ENCODE assay signal across 13 mouse cellular contexts in genomic region chr2:116053931-116054330, GRCm38 (mm10). TPM values are rescaled to one million over a fixed set of nuclear protein-coding genes. Genes with fewer than 3 reads are reported as not detected.
A peak's percentile ranks its signal among the peaks of the same experiment; 100 is the strongest.
DNase-seq lines count a peak whose midpoint lies in the region; ATAC-seq lines count a peak whose summit lies in the region.
"Had no signal": no experiment of that assay in that cellular context is flagged by ENCODE, and none has a peak within 500 bp of the region (broad histone marks: within the 10 kb centered on the region; RNA-seq: fewer than 3 reads in every experiment).

No protein-coding gene starts in this region.

- no peak for ATAC-seq in kidney, embryonic 14.5 days (ENCODE audit: low FRiP score, low TSS enrichment)
- no peak for ATAC-seq in forebrain, embryonic 14.5 days
- no peak for ATAC-seq in hindbrain, embryonic 15.5 days (ENCODE audit: low FRiP score, low read depth)
- ATAC-seq in neural tube, embryonic 14.5 days (ENCODE audit: low read depth), result no peak

- H3K9me3 ChIP-seq in kidney, embryonic 14.5 days (ENCODE audit: control insufficient read depth, low read length), result no peaks in the 10 kb centered on the region
- H3K9me3 ChIP-seq in forebrain, embryonic 14.5 days (replicated peaks; ENCODE audit: control insufficient read depth, low read length), result no peaks in the 10 kb centered on the region
- no peaks in the 10 kb centered on the region for H3K9me3 ChIP-seq in hindbrain, embryonic 15.5 days
- no peaks in the 10 kb centered on the region for H3K9me3 ChIP-seq in neural tube, embryonic 14.5 days (ENCODE audit: control insufficient read depth, low read length)
- H3K9me3 ChIP-seq: limb, embryonic 13.5 days had no signal

- H3K27ac ChIP-seq in kidney, embryonic 14.5 days (ENCODE audit: low read depth, low read length), result 0 out of 2 replicates have a peak overlapping the region, but pooled peaks have one; percentile 6
- H3K27ac ChIP-seq in forebrain, embryonic 14.5 days (ENCODE audit: low read depth, low read length), result peak overlapping the region; percentile 17; the same call in 1 of the 2 replicates
- peak overlapping the region; percentile 23; the same call in 1 of the 2 replicates for H3K27ac ChIP-seq in hindbrain, embryonic 15.5 days (replicated peaks)
- no peak overlapping the region for H3K27ac ChIP-seq in neural tube, embryonic 14.5 days (ENCODE audit: low read depth, low read length)
- H3K27ac ChIP-seq: limb, embryonic 13.5 days had no signal

- no peaks in the 10 kb centered on the region for H3K27me3 ChIP-seq in kidney, embryonic 14.5 days (ENCODE audit: control insufficient read depth, insufficient read depth, low read length)
- H3K27me3 ChIP-seq in forebrain, embryonic 14.5 days (replicated peaks; ENCODE audit: control insufficient read depth, insufficient read depth, low read length), result no peaks in the 10 kb centered on the region
- H3K27me3 ChIP-seq in hindbrain, embryonic 15.5 days, result no peaks in the 10 kb centered on the region
- H3K27me3 ChIP-seq in neural tube, embryonic 14.5 days (ENCODE audit: control insufficient read depth, insufficient read depth, low read length), result no peaks in the 10 kb centered on the region

- H3K9ac ChIP-seq in kidney, embryonic 14.5 days (ENCODE audit: low read depth, low read length), result no peak overlapping the region
- peak overlapping the region; percentile 48 for H3K9ac ChIP-seq in forebrain, embryonic 14.5 days (ENCODE audit: low read length)
- peak overlapping the region; percentile 14; the same call in 1 of the 2 replicates for H3K9ac ChIP-seq in hindbrain, embryonic 15.5 days
- no peak overlapping the region for H3K9ac ChIP-seq in neural tube, embryonic 14.5 days (replicated peaks; ENCODE audit: low read depth, low read length)
- H3K9ac ChIP-seq: limb, embryonic 13.5 days had no signal

- H3K4me2 ChIP-seq in kidney, embryonic 14.5 days (replicated peaks; ENCODE audit: low read depth, low read length), result no peak overlapping the region; the same call in 1 of the 2 replicates
- peak overlapping the region; percentile 39 for H3K4me2 ChIP-seq in forebrain, embryonic 14.5 days (ENCODE audit: low read length)
- peak overlapping the region; percentile 51 for H3K4me2 ChIP-seq in hindbrain, embryonic 15.5 days
- peak overlapping the region; percentile 34 for H3K4me2 ChIP-seq in neural tube, embryonic 14.5 days (ENCODE audit: low read depth, low read length)
- H3K4me2 ChIP-seq: limb, embryonic 13.5 days had no signal

- 0 out of 2 replicates have a peak overlapping the region, but pooled peaks have one; percentile 8 for H3K4me3 ChIP-seq in kidney, embryonic 14.5 days (ENCODE audit: low read length)
- peak overlapping the region; percentile 19 for H3K4me3 ChIP-seq in forebrain, embryonic 14.5 days (ENCODE audit: low read depth, low read length)
- H3K4me3 ChIP-seq in hindbrain, embryonic 15.5 days, result peak overlapping the region; percentile 24
- no peak overlapping the region for H3K4me3 ChIP-seq in neural tube, embryonic 14.5 days (ENCODE audit: low read depth, low read length)
- H3K4me3 ChIP-seq: erythroblast, embryonic 14.5 days; limb, embryonic 13.5 days had no signal

- 61% methylated on average over 5 of the region's 5 CpGs for WGBS in kidney, embryonic 14.5 days
- WGBS in forebrain, embryonic 14.5 days, result 31% methylated on average over 5 of the region's 5 CpGs
- 52% methylated on average over 5 of the region's 5 CpGs for WGBS in hindbrain, embryonic 15.5 days
- WGBS in neural tube, embryonic 14.5 days, result 66% methylated on average over 5 of the region's 5 CpGs

- peaks cover 33% of the 10 kb centered on the region for H3K4me1 ChIP-seq in kidney, embryonic 14.5 days (ENCODE audit: control insufficient read depth, insufficient read depth, low read length)
- H3K4me1 ChIP-seq in forebrain, embryonic 14.5 days (ENCODE audit: control insufficient read depth, insufficient read depth, low read length), result peaks cover 40% of the 10 kb centered on the region
- H3K4me1 ChIP-seq in hindbrain, embryonic 15.5 days (replicated peaks), result peaks cover 23% of the 10 kb centered on the region
- H3K4me1 ChIP-seq in neural tube, embryonic 14.5 days (ENCODE audit: control insufficient read depth, insufficient read depth, low read length), result peaks cover 29% of the 10 kb centered on the region
- H3K4me1 ChIP-seq: limb, embryonic 13.5 days had no signal

- H3K36me3 ChIP-seq in kidney, embryonic 14.5 days (ENCODE audit: control insufficient read depth, insufficient read depth, low read length), result peaks cover 39% of the 10 kb centered on the region
- peaks cover 37% of the 10 kb centered on the region for H3K36me3 ChIP-seq in forebrain, embryonic 14.5 days (ENCODE audit: control insufficient read depth, insufficient read depth, low read length)
- no peaks in the 10 kb centered on the region for H3K36me3 ChIP-seq in hindbrain, embryonic 15.5 days
- no peaks in the 10 kb centered on the region for H3K36me3 ChIP-seq in neural tube, embryonic 14.5 days (ENCODE audit: control insufficient read depth, insufficient read depth, low read length)
- H3K36me3 ChIP-seq: limb, embryonic 13.5 days had no signal

- no peak for DNase-seq in kidney, postnatal 4 days
- DNase-seq in forebrain, embryonic 14.5 days (ENCODE audit: low spot score), result peak; percentile 39
- no peak for DNase-seq in right cerebral cortex, adult 18-20 months
- no peak for DNase-seq in gastrocnemius, postnatal 4 days (ENCODE audit: low spot score in 2 of 2)
- DNase-seq: cerebellum, postnatal 36 days; gastrocnemius, postnatal 25 days; right cerebral cortex, postnatal 14 days had no signal

RNA-seq across cellular contexts. Expression of gene Meis2, which starts 11.7 kb away (rescaled TPM):
- polyA plus RNA-seq in kidney, embryonic 14.5 days (2014; fragmentation: Nextera tagmentation; extraction: Ambion mirVana), result 111 and 112 TPM in 2 replicates
- 99.1 and 114 TPM in 2 replicates for polyA plus RNA-seq in forebrain, embryonic 14.5 days (2014; fragmentation: Nextera tagmentation; extraction: Ambion mirVana)
- polyA plus RNA-seq in hindbrain, embryonic 15.5 days (2015; fragmentation: Nextera tagmentation; extraction: Ambion mirVana), result 139 and 140 TPM in 2 replicates
- 102 and 117 TPM in 2 replicates for polyA plus RNA-seq in neural tube, embryonic 14.5 days (2014; fragmentation: Nextera tagmentation; extraction: Ambion mirVana)
- total RNA-seq in gastrocnemius, postnatal 4 days (2021), result 1 to 10 TPM; 5.1 to 6.7 TPM
- total RNA-seq: monocyte, adult 5-6 weeks had no signal
- polyA plus RNA-seq: erythroblast, embryonic 14.5 days had no signal

Comparison
In these comparisons a context has a peak if more than half of its experiments do, and no peak if none do; other contexts are left out.
1. H3K9ac ChIP-seq: peak in forebrain, embryonic 14.5 days (single experiment) and hindbrain, embryonic 15.5 days (single experiment); none in kidney, embryonic 14.5 days (single experiment) and neural tube, embryonic 14.5 days (single experiment).